Comparison of ENCODE assay signal across 8 mouse cellular contexts in the genomic region with DNA sequence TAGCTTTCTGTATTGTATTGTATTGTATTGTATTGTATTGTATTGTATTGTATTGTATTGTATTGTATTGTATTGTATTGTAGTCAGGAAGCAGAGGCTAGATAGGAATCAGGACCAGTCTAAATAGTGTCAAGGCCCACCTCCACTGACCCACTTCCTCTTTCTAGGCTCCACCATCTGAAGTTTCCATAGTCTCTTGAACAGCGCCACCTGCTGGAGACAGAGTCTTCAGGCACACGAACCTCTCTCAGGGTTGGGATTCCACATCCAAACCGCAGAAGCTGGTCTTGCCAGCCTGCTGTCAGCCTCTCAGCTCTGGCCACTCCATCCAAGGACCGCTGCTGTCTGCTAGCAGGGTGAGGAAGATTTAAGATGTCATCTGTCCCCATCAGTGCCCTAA.
DNase-seq lines count a peak whose midpoint lies in the region; ATAC-seq and TF ChIP-seq lines count a peak whose summit lies in the region.

No protein-coding gene starts in this region.

- no peaks in the 10 kb centered on the region for H3K27me3 ChIP-seq in lung, embryonic 14.5 days (ENCODE audit: insufficient read depth, low read length)

- peak; percentile 84 for TF ChIP-seq CTCF in lung, embryonic 14.5 days (IDR thresholded peaks at IDR 0.05; ENCODE audit: low read depth)

- H3K4me1 ChIP-seq in lung, embryonic 14.5 days (ENCODE audit: insufficient read depth): no peaks in the 10 kb centered on the region

- no peak overlapping the region for H3K27ac ChIP-seq in lung, embryonic 14.5 days (ENCODE audit: low read depth)

- ATAC-seq in frontal cortex, adult (ENCODE audit: low TSS enrichment): peak; percentile 87
- ATAC-seq in lung, embryonic 14.5 days (ENCODE audit: insufficient read depth): peak; percentile 32; the same call in 1 of the 2 replicates
- ATAC-seq in erythroid progenitor cell, adult 5-6 weeks (replicated peaks; ENCODE audit: low FRiP score, poor library complexity, severe bottlenecking): no peak

- DNase-seq in urinary bladder, postnatal 25 days (ENCODE audit: low spot score): peak; percentile 39
- no peak for DNase-seq in urinary bladder, postnatal 10 days (ENCODE audit: low spot score)
- DNase-seq in cerebellum, adult 8-10 months: peak; percentile 39
- DNase-seq in kidney, postnatal 10 days: peak; percentile 82
- DNase-seq in lung, embryonic 14.5 days: peak; percentile 83
- DNase-seq in right cerebral cortex, postnatal 10 days (ENCODE audit: low spot score in 2 of 2): peak; percentile 50 to 67

- H3K4me2 ChIP-seq in lung, embryonic 14.5 days: no peak overlapping the region

- no peaks in the 10 kb centered on the region for H3K9me3 ChIP-seq in lung, embryonic 14.5 days (ENCODE audit: low read depth, low read length)

- H3K36me3 ChIP-seq in lung, embryonic 14.5 days (ENCODE audit: insufficient read depth): no peaks in the 10 kb centered on the region

- H3K4me3 ChIP-seq in lung, embryonic 14.5 days (ENCODE audit: low read depth, low read length): no peak overlapping the region

- whole genome bisulfite sequencing in lung, embryonic 14.5 days: 10% methylated on average over 4 of the region's 4 CpGs

- H3K9ac ChIP-seq in lung, embryonic 14.5 days: no peak overlapping the region
